Mouse (Mus musculus) c-Kit-positive CD71-negative TER-119-negative erythroid progenitor cells, embryonic 14.5 days (primary cell): Measurements from ENCODE around the gene Gm7173.

Source experiments
- DNase-seq: peaks from one replicate; pipeline ENCODE4 v3.0.0-alpha.2; 2013; ENCODE audit warnings: low read depth

The Gm7173 gene

DNA sequence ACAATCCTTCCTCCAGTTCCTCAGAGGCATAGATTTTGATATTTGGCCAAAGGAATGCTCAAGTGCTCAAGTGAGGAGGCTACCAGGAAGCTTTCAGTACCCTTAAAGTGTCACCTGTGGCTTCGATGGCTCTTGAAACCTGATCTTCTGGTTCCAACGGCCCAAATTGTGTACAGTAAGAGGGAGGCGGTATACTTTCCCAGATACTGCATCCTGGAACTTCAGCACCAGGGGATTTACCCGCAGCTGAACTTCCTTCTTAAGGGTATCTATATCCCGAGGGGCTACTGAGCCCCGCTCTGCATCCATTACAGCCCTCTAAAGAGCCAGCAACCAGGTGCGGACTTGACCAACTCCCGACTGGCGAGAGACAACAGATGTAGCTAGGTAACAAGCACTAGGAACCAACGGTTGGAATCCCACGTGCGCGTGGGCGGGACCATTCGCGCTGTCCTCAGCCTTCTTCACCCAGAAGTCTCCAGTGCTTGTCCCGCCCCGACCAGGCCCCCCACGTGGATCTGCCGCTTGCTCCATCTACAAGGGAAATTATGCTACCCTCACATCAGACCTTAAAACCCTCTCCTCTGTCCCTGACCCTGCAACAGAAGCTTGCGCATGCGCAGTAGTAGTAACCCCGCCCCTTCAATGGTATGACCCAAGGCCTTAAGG lies at the start of gene Gm7173:
Gm7173 (minus strand) TSS at position 309 of the 669 bp plus-strand sequence.
- peak; percentile 3 for DNase-seq

DNA sequence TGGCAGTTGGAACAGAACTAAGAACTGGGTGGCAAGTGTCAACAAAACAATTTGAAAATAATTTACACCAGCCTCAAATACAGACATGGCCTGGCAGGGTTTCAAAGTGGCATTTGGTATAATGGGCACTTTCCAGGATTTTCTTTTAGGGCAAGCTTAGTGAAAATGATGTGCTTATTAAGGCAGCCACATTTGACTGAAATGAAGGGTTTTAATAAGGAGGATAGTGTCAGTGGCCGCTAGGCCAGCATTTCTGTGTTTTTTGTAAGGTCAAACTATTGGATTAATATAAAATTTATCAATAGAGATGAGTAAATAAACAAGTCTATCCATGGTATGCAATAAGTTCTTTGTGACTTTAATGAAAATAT lies 546 bp upstream of the Gm7173 start:
- no peak for DNase-seq

DNA sequence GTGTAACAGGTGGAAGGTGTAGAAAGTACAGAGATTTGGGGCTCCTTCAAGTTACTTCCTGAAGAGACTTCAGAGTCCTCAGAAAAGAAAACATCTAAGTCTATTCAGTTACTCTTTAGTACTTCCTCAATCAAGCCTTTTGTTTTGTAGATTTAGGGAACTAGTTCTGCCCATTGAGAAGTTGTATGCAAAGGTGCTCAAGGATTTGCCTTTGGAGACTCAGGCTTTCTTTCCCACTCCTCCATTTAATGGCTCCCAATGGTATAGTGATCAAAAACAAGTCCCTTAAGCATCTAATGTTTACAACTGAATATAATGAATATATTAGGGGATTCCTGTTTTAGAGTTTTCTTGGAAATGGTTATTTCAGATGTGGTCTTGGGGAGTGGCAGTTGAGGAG lies 200.3 kb downstream of the Gm7173 start:
- DNase-seq = no peak
